ENCODE assay signal across 22 mouse cellular contexts in the genomic region with DNA sequence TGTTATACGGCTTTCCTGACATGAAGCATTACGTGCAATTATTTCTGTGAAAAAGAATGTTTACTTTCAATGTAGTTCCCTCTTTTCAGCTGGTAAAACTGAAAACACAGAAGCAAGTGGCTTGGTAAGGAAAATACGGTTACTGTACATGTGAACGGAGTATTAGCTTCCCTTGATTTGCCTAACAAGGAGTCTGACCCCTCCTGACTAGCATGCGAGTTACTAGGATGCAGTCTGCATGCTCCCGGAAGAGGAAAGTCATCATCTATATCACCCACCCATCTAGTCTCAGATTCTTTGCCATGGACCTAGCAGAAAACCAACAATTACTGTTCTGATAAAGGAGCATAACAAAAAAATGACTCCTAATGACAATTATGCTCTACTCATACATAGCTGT.
DNase-seq lines count a peak whose midpoint lies in the region; ATAC-seq and TF ChIP-seq lines count a peak whose summit lies in the region.
"Had no signal": no experiment of that assay in that cellular context is flagged by ENCODE, and none has a peak within 500 bp of the region (broad histone marks: within the 10 kb centered on the region; RNA-seq: fewer than 3 reads in every experiment).

No protein-coding gene starts in this region.

- H3K4me3 ChIP-seq in forebrain, embryonic 14.5 days (ENCODE audit: low read depth, low read length) = no peak overlapping the region
- no peak overlapping the region for H3K4me3 ChIP-seq in forebrain, embryonic 13.5 days
- H3K4me3 ChIP-seq in hindbrain, embryonic 14.5 days (replicated peaks; ENCODE audit: low read length) = no peak overlapping the region
- no peak overlapping the region for H3K4me3 ChIP-seq in hindbrain, postnatal 0 days (ENCODE audit: low read length)
- no peak overlapping the region for H3K4me3 ChIP-seq in midbrain, embryonic 15.5 days
- H3K4me3 ChIP-seq in midbrain, embryonic 16.5 days (ENCODE audit: low read depth, low read length) = no peak overlapping the region
- H3K4me3 ChIP-seq: embryonic facial prominence, embryonic 10.5 days; heart, embryonic 10.5 days; hindbrain, embryonic 15.5 days had no signal

- no peak for ATAC-seq in forebrain, embryonic 14.5 days
- ATAC-seq in forebrain, embryonic 13.5 days = no peak
- ATAC-seq in hindbrain, embryonic 14.5 days (ENCODE audit: low FRiP score) = no peak
- no peak for ATAC-seq in hindbrain, postnatal 0 days
- peak; percentile 63; the same call in 1 of the 2 replicates for ATAC-seq in midbrain, embryonic 15.5 days (replicated peaks)
- no peak for ATAC-seq in midbrain, embryonic 16.5 days
- ATAC-seq: CD4-positive, CD25-positive, alpha-beta regulatory T cell, adult 4 months; inflammation-experienced regulatory T-cells, adult 6 months had no signal

- peak; percentile 4 for DNase-seq in forebrain, embryonic 14.5 days (ENCODE audit: low spot score)
- no peak for DNase-seq in hindbrain, embryonic 14.5 days (ENCODE audit: low spot score)
- no peak for DNase-seq in hindbrain, postnatal 0 days (ENCODE audit: low spot score)
- no peak for DNase-seq in layer of hippocampus, postnatal 14 days (ENCODE audit: low spot score in 2 of 2)
- DNase-seq: adrenal gland, adult 8-10 months; adrenal gland, postnatal 36 days; B cell, adult 2 months; cerebellum, adult 2 months; cerebellum, postnatal 10 days; gastrocnemius, postnatal 36 days; heart, adult 11 months; heart, postnatal 10 days; heart, postnatal 4 days had no signal

- H3K4me1 ChIP-seq in forebrain, embryonic 14.5 days (ENCODE audit: control insufficient read depth, insufficient read depth, low read length) = 0 out of 2 replicates have a peak, but pooled peaks cover 2% of the 10 kb centered on the region
- H3K4me1 ChIP-seq in forebrain, embryonic 13.5 days = peaks cover 13% of the 10 kb centered on the region
- peaks cover 15% of the 10 kb centered on the region for H3K4me1 ChIP-seq in hindbrain, embryonic 14.5 days (replicated peaks; ENCODE audit: control insufficient read depth, insufficient read depth, low read length)
- no peaks in the 10 kb centered on the region for H3K4me1 ChIP-seq in hindbrain, postnatal 0 days (ENCODE audit: insufficient read depth, low read length)
- peaks cover 14% of the 10 kb centered on the region for H3K4me1 ChIP-seq in midbrain, embryonic 15.5 days
- H3K4me1 ChIP-seq in midbrain, embryonic 16.5 days (ENCODE audit: control insufficient read depth, insufficient read depth, low read length) = peaks cover 13% of the 10 kb centered on the region
- H3K4me1 ChIP-seq: heart, embryonic 10.5 days had no signal

- no peak for TF ChIP-seq CTCF in hindbrain, postnatal 0 days (IDR thresholded peaks at IDR 0.05; ENCODE audit: low read depth)

- H3K27ac ChIP-seq in forebrain, embryonic 14.5 days (ENCODE audit: low read depth, low read length) = no peak overlapping the region
- no peak overlapping the region for H3K27ac ChIP-seq in forebrain, embryonic 13.5 days
- H3K27ac ChIP-seq in hindbrain, embryonic 14.5 days = peak overlapping the region; percentile 70
- H3K27ac ChIP-seq in hindbrain, postnatal 0 days = no peak overlapping the region
- no peak overlapping the region for H3K27ac ChIP-seq in midbrain, embryonic 15.5 days
- no peak overlapping the region for H3K27ac ChIP-seq in midbrain, embryonic 16.5 days (ENCODE audit: low read length)
- H3K27ac ChIP-seq: embryonic facial prominence, embryonic 10.5 days; heart, embryonic 10.5 days had no signal

- no peaks in the 10 kb centered on the region for H3K36me3 ChIP-seq in forebrain, embryonic 14.5 days (ENCODE audit: control insufficient read depth, insufficient read depth, low read length)
- H3K36me3 ChIP-seq in forebrain, embryonic 13.5 days (ENCODE audit: poor library complexity, severe bottlenecking) = no peaks in the 10 kb centered on the region
- H3K36me3 ChIP-seq in hindbrain, embryonic 14.5 days (replicated peaks; ENCODE audit: control insufficient read depth, insufficient read depth) = no peaks in the 10 kb centered on the region
- H3K36me3 ChIP-seq in hindbrain, postnatal 0 days (ENCODE audit: insufficient read depth, low read length) = no peaks in the 10 kb centered on the region
- H3K36me3 ChIP-seq in midbrain, embryonic 15.5 days (replicated peaks) = no peaks in the 10 kb centered on the region
- H3K36me3 ChIP-seq in midbrain, embryonic 16.5 days (ENCODE audit: control insufficient read depth, insufficient read depth, low read length) = no peaks in the 10 kb centered on the region
- H3K36me3 ChIP-seq: embryonic facial prominence, embryonic 10.5 days; G1E; heart, embryonic 10.5 days; hindbrain, embryonic 15.5 days had no signal

- H3K27me3 ChIP-seq in forebrain, embryonic 14.5 days (replicated peaks; ENCODE audit: control insufficient read depth, insufficient read depth, low read length) = no peaks in the 10 kb centered on the region
- no peaks in the 10 kb centered on the region for H3K27me3 ChIP-seq in forebrain, embryonic 13.5 days
- H3K27me3 ChIP-seq in hindbrain, embryonic 14.5 days (ENCODE audit: control insufficient read depth, insufficient read depth, low read length) = no peaks in the 10 kb centered on the region
- no peaks in the 10 kb centered on the region for H3K27me3 ChIP-seq in hindbrain, postnatal 0 days (ENCODE audit: insufficient read depth, low read length)
- H3K27me3 ChIP-seq in midbrain, embryonic 15.5 days (replicated peaks) = no peaks in the 10 kb centered on the region
- no peaks in the 10 kb centered on the region for H3K27me3 ChIP-seq in midbrain, embryonic 16.5 days (ENCODE audit: control insufficient read depth, insufficient read depth, low read depth, low read length)
- H3K27me3 ChIP-seq: hindbrain, embryonic 15.5 days had no signal

- H3K4me2 ChIP-seq in forebrain, embryonic 14.5 days (ENCODE audit: low read length) = no peak overlapping the region
- no peak overlapping the region for H3K4me2 ChIP-seq in forebrain, embryonic 13.5 days
- no peak overlapping the region for H3K4me2 ChIP-seq in hindbrain, embryonic 14.5 days (replicated peaks)
- no peak overlapping the region for H3K4me2 ChIP-seq in hindbrain, postnatal 0 days (ENCODE audit: low read depth, low read length)
- no peak overlapping the region for H3K4me2 ChIP-seq in midbrain, embryonic 15.5 days
- no peak overlapping the region; the same call in 1 of the 2 replicates for H3K4me2 ChIP-seq in midbrain, embryonic 16.5 days (ENCODE audit: low read length)
- H3K4me2 ChIP-seq: hindbrain, embryonic 15.5 days had no signal

- no peak overlapping the region for H3K9ac ChIP-seq in forebrain, embryonic 14.5 days (ENCODE audit: low read length)
- H3K9ac ChIP-seq in forebrain, embryonic 13.5 days = no peak overlapping the region
- no peak overlapping the region for H3K9ac ChIP-seq in hindbrain, embryonic 14.5 days
- H3K9ac ChIP-seq in hindbrain, postnatal 0 days (replicated peaks; ENCODE audit: low read length) = no peak overlapping the region
- H3K9ac ChIP-seq in midbrain, embryonic 15.5 days = no peak overlapping the region
- no peak overlapping the region for H3K9ac ChIP-seq in midbrain, embryonic 16.5 days (ENCODE audit: low read depth, low read length)
- H3K9ac ChIP-seq: hindbrain, embryonic 15.5 days had no signal

- H3K9me3 ChIP-seq in forebrain, embryonic 14.5 days (replicated peaks; ENCODE audit: control insufficient read depth, low read length) = no peaks in the 10 kb centered on the region
- no peaks in the 10 kb centered on the region for H3K9me3 ChIP-seq in forebrain, embryonic 13.5 days (replicated peaks)
- no peaks in the 10 kb centered on the region for H3K9me3 ChIP-seq in hindbrain, embryonic 14.5 days (ENCODE audit: control insufficient read depth, low read length)
- no peaks in the 10 kb centered on the region for H3K9me3 ChIP-seq in hindbrain, postnatal 0 days (ENCODE audit: low read length)
- no peaks in the 10 kb centered on the region for H3K9me3 ChIP-seq in midbrain, embryonic 15.5 days
- no peaks in the 10 kb centered on the region for H3K9me3 ChIP-seq in midbrain, embryonic 16.5 days (replicated peaks; ENCODE audit: control insufficient read depth, low read length, poor library complexity, severe bottlenecking)
- H3K9me3 ChIP-seq: embryonic facial prominence, embryonic 10.5 days; G1E; heart, embryonic 10.5 days; hindbrain, embryonic 15.5 days had no signal

- WGBS in forebrain, embryonic 14.5 days = 30% methylated on average over 6 of the region's 6 CpGs
- WGBS in forebrain, embryonic 13.5 days = 27% methylated on average over 6 of the region's 6 CpGs
- WGBS in hindbrain, embryonic 14.5 days = 44% methylated on average over 6 of the region's 6 CpGs
- WGBS in hindbrain, postnatal 0 days = 54% methylated on average over 6 of the region's 6 CpGs
- WGBS in midbrain, embryonic 15.5 days = 44% methylated on average over 6 of the region's 6 CpGs
- WGBS in midbrain, embryonic 16.5 days = 45% methylated on average over 6 of the region's 6 CpGs
